Mouse (Mus musculus) liver, embryonic 16.5 days (tissue): Measurements from ENCODE around the gene Lcn6. TPM values are rescaled to one million over a fixed set of nuclear protein-coding genes. Genes with fewer than 3 reads are reported as not detected.
"Not testable (repeated sequence)": the region's sequence is repeated elsewhere in the genome, so short reads cannot be mapped to it uniquely, and the experiment has no call there.

Experiments used
- ATAC-seq: fragments of 200-750 bp; cut with Nextera tagmentation; 2 replicates; pipeline ENCODE4 v1.8.0; 2017; ENCODE audit warnings: low read depth, mild to moderate bottlenecking, moderate number of reproducible peaks, moderate library complexity
- H3K27ac ChIP-seq: fragments of 300-500 bp; sonication (generic); 2 replicates; pipeline ENCODE4 v1.5.1; 2014; ENCODE audit warnings: mild to moderate bottlenecking, low read length
- H3K27me3 ChIP-seq: fragments of 300-500 bp; sonication (generic); 2 replicates; pipeline ENCODE4 v1.6.1; 2014; ENCODE audit warnings: low read depth, low read length, mixed read lengths; ENCODE audit not compliant: control insufficient read depth, insufficient read depth
- H3K36me3 ChIP-seq: fragments of 300-500 bp; sonication (generic); 2 replicates; pipeline ENCODE4 v1.6.1; 2014; ENCODE audit warnings: mild to moderate bottlenecking; ENCODE audit not compliant: control insufficient read depth, insufficient read depth
- H3K4me1 ChIP-seq: fragments of 300-500 bp; sonication (generic); 2 replicates; pipeline ENCODE4 v1.6.1; 2014; ENCODE audit warnings: low read depth, low read length, mixed read lengths; ENCODE audit not compliant: control insufficient read depth
- H3K4me2 ChIP-seq: fragments of 300-500 bp; sonication (generic); 2 replicates; pipeline ENCODE4 v1.6.1; 2014; ENCODE audit warnings: low read depth, low read length, mixed read lengths
- H3K4me3 ChIP-seq: fragments of 300-500 bp; sonication (generic); 2 replicates; pipeline ENCODE4 v1.5.1; 2014; ENCODE audit warnings: low read depth, mild to moderate bottlenecking, low read length
- H3K9ac ChIP-seq: fragments of 300-500 bp; sonication (generic); 2 replicates; pipeline ENCODE4 v1.6.1; 2014; ENCODE audit warnings: low read depth, low read length
- H3K9me3 ChIP-seq: fragments of 300-500 bp; sonication (generic); replicated peaks from 2 replicates; pipeline ENCODE4 v1.6.1; 2016; ENCODE audit warnings: low read length; ENCODE audit not compliant: control insufficient read depth
- WGBS: fragments of 180-500 bp; shearing (Covaris S2); extraction: QIAGEN DNeasy Blood & Tissue Kit; methylation state at CpG from one replicate; pipeline ENCODE4 v1.1.7; 2014; ENCODE audit not compliant: insufficient replicate concordance; 5-methylcytosine and 5-hydroxymethylcytosine counted together
- polyA plus RNA-seq: library from polyadenylated mRNA; unstranded; fragments of >200 nt; fragmentation: Nextera tagmentation; extraction: Ambion mirVana; gene quantifications from 2 replicates; pipeline ENCODE4 v1.2.1, GENCODE M21; 2015

Lcn6 gene
- polyA plus RNA-seq, 1 experiment from 2014 or later = not detected

- H3K27ac ChIP-seq, H3K27me3 ChIP-seq, H3K4me3 ChIP-seq, H3K9me3 ChIP-seq, H3K4me2 ChIP-seq, H3K4me1 ChIP-seq, H3K36me3 ChIP-seq, ATAC-seq, H3K9ac ChIP-seq: not testable (repeated sequence)
- 76% methylated on average over 1 of the region's 1 CpGs for WGBS
These were observed 32.5 kb downstream of the Lcn6 start for GRCm38 (mm10) chr2:25709056-25709455.

- WGBS = 47% methylated on average over 2 of the region's 2 CpGs
- H3K4me2 ChIP-seq, H3K36me3 ChIP-seq, H3K4me3 ChIP-seq, H3K27me3 ChIP-seq, H3K4me1 ChIP-seq, H3K27ac ChIP-seq, ATAC-seq, H3K9me3 ChIP-seq, H3K9ac ChIP-seq: not testable (repeated sequence)
These were observed 33.2 kb downstream of the Lcn6 start for GRCm38 (mm10) chr2:25709791-25710190.

GRCm38 (mm10) chr2:25711641-25712040 is 35.1 kb downstream of the Lcn6 start:
- H3K9ac ChIP-seq, H3K27me3 ChIP-seq, H3K4me1 ChIP-seq, H3K4me3 ChIP-seq, H3K36me3 ChIP-seq, ATAC-seq, H3K9me3 ChIP-seq, H3K4me2 ChIP-seq, H3K27ac ChIP-seq: not testable (repeated sequence)
- WGBS = 30% methylated on average over 3 of the region's 3 CpGs

- H3K36me3 ChIP-seq = no peaks in the 10 kb centered on the region
- H3K4me2 ChIP-seq = no peak overlapping the region
- no peak overlapping the region for H3K9ac ChIP-seq
- ATAC-seq = no peak
- no peaks in the 10 kb centered on the region for H3K9me3 ChIP-seq
- H3K4me1 ChIP-seq = no peaks in the 10 kb centered on the region
- no peak overlapping the region for H3K4me3 ChIP-seq
- no peak overlapping the region for H3K27ac ChIP-seq
- no peaks in the 10 kb centered on the region for H3K27me3 ChIP-seq
These were observed 40.6 kb downstream of the Lcn6 start for GRCm38 (mm10) chr2:25717222-25717621.

Other genes with a start within 250 kb of the Lcn6 start
- 1.3 and 1.8 TPM in 2 replicates for gene Abca2, start 248.1 kb upstream of the Lcn6 start, polyA plus RNA-seq
- gene Clic3, start 219.9 kb upstream of the Lcn6 start, polyA plus RNA-seq = 0.54 and 0.63 TPM in 2 replicates
- 10.1 TPM in 2 replicates for gene Paxx, start 215.7 kb upstream of the Lcn6 start, polyA plus RNA-seq
- 0.35 and 0.71 TPM in 2 replicates for gene Ptgds, start 206.7 kb upstream of the Lcn6 start, polyA plus RNA-seq
- gene Lcn12, start 182.9 kb upstream of the Lcn6 start, polyA plus RNA-seq = not detected in 2 replicates
- gene Fbxw5, start 176.0 kb upstream of the Lcn6 start, polyA plus RNA-seq = 23.8 and 24.7 TPM in 2 replicates
- gene C8g, start 175.1 kb upstream of the Lcn6 start, polyA plus RNA-seq = 90.7 and 105 TPM in 2 replicates
- gene Traf2, start 129.8 kb upstream of the Lcn6 start, polyA plus RNA-seq = 13.0 and 13.3 TPM in 2 replicates
- 190 and 194 TPM in 2 replicates for gene Edf1, start 118.9 kb upstream of the Lcn6 start, polyA plus RNA-seq
- gene Mamdc4, start 101.9 kb upstream of the Lcn6 start, polyA plus RNA-seq = 2.9 and 7.2 TPM in 2 replicates
- gene Phpt1, start 101.6 kb upstream of the Lcn6 start, polyA plus RNA-seq = 31.2 and 34.4 TPM in 2 replicates
- gene Ajm1, start 95.0 kb upstream of the Lcn6 start, polyA plus RNA-seq = 0.07 TPM in 1 of 2 replicates, not detected in the other
- gene Rabl6, start 68.3 kb upstream of the Lcn6 start, polyA plus RNA-seq = 17.5 and 19.9 TPM in 2 replicates
- gene Ccdc183, start 59.1 kb upstream of the Lcn6 start, polyA plus RNA-seq = 0.02 and 0.05 TPM in 2 replicates
- 9.0 and 10.5 TPM in 2 replicates for gene Tmem141, start 54.8 kb upstream of the Lcn6 start, polyA plus RNA-seq
- 86.7 and 88.1 TPM in 2 replicates for gene Fcna, start 48.8 kb upstream of the Lcn6 start, polyA plus RNA-seq
- gene Lcn8, start 23.7 kb upstream of the Lcn6 start, polyA plus RNA-seq = not detected in 2 replicates
- not detected in 2 replicates for gene Lcn5, start 18.8 kb upstream of the Lcn6 start, polyA plus RNA-seq
- gene Lcn10, start 5.9 kb downstream of the Lcn6 start, polyA plus RNA-seq = not detected in 2 replicates
- not detected in 2 replicates for gene Obp2a, start 23.3 kb downstream of the Lcn6 start, polyA plus RNA-seq
- gene Bmyc, start 30.0 kb downstream of the Lcn6 start, polyA plus RNA-seq = 6.9 and 7.4 TPM in 2 replicates
- not detected in 2 replicates for gene Obp2b, start 60.2 kb downstream of the Lcn6 start, polyA plus RNA-seq
- gene Lcn3, start 88.8 kb downstream of the Lcn6 start, polyA plus RNA-seq = not detected in 2 replicates
- not detected in 2 replicates for gene Lcn11, start 100.2 kb downstream of the Lcn6 start, polyA plus RNA-seq
- not detected in 2 replicates for gene Gm13539, start 105.5 kb downstream of the Lcn6 start, polyA plus RNA-seq
- gene Glt6d1, start 139.1 kb downstream of the Lcn6 start, polyA plus RNA-seq = not detected in 2 replicates
- not detected in 2 replicates for gene Lcn9, start 146.4 kb downstream of the Lcn6 start, polyA plus RNA-seq
- gene Sohlh1, start 170.5 kb downstream of the Lcn6 start, polyA plus RNA-seq = not detected in 2 replicates
- gene Kcnt1, start 186.9 kb downstream of the Lcn6 start, polyA plus RNA-seq = not detected in 2 replicates